Mouse (Mus musculus) megakaryocyte-erythroid progenitor cell, adult 5-6 weeks (primary cell): ENCODE data around the gene Nemp1. TPM values are rescaled to one million over a fixed set of nuclear protein-coding genes. Genes with fewer than 3 reads are reported as not detected.

ENCODE experiments used
- ATAC-seq: replicated peaks from 2 replicates; pipeline ENCODE4 v1.8.0; 2016; ENCODE audit warnings: mild to moderate bottlenecking, inconsistent platforms; ENCODE audit not compliant: severe bottlenecking, poor library complexity, low FRiP score, low TSS enrichment
- total RNA-seq, 2 experiments: library from RNA; stranded (forward) in 1 of 2; stranded (reverse) in 1 of 2; fragments of 200-1000, 215-1000 nt in 1 of 2; fragments of >200 nt in 1 of 2; fragmentation: Nextera tagmentation in 1 of 2; gene quantifications; 2 replicates each; pipeline ENCODE4 v1.2.3; 2014 to 2017

Nemp1 gene
- total RNA-seq (2014; fragmentation: Nextera tagmentation) (19.4 and 22.7 TPM in 2 replicates), total RNA-seq (2017) (17.6 and 35.2 TPM in 2 replicates)

- no peak for ATAC-seq
Observed at GRCm38 (mm10) chr10:127666501-127667268, at the start of gene Nemp1. Gene Nemp1 (plus strand): TSS chr10:127666901.

- ATAC-seq, result no peak
Observed at GRCm38 (mm10) chr10:127617294-127617693, 49.4 kb upstream of the Nemp1 start.

- ATAC-seq, result no peak
Observed at GRCm38 (mm10) chr10:127618173-127618572, 48.5 kb upstream of the Nemp1 start.

GRCm38 (mm10) chr10:127619119-127619721 is 47.5 kb upstream of the Nemp1 start:
- no peak for ATAC-seq

- ATAC-seq, result no peak
Observed at GRCm38 (mm10) chr10:127619941-127620405, 46.7 kb upstream of the Nemp1 start.

GRCm38 (mm10) chr10:127620406-127621190 is 46.1 kb upstream of the Nemp1 start, which contains the start of gene Lrp1:
Gene Lrp1 (minus strand): TSS chr10:127621148.
- no peak for ATAC-seq

GRCm38 (mm10) chr10:127621191-127622056 is 45.3 kb upstream of the Nemp1 start:
- peak; percentile 60 for ATAC-seq

GRCm38 (mm10) chr10:127622057-127622392 is 44.7 kb upstream of the Nemp1 start:
- peak; percentile 33; the same call in 1 of the 2 replicates for ATAC-seq

- no peak for ATAC-seq
Observed at GRCm38 (mm10) chr10:127622661-127623060, 44.0 kb upstream of the Nemp1 start.

- no peak for ATAC-seq
Observed at GRCm38 (mm10) chr10:127623439-127624216, 43.1 kb upstream of the Nemp1 start.

GRCm38 (mm10) chr10:127626433-127626832 is 40.3 kb upstream of the Nemp1 start:
- no peak for ATAC-seq

- no peak for ATAC-seq
Observed at GRCm38 (mm10) chr10:127631261-127632214, 35.2 kb upstream of the Nemp1 start.

GRCm38 (mm10) chr10:127632668-127633271 is 33.9 kb upstream of the Nemp1 start:
- ATAC-seq, result no peak

GRCm38 (mm10) chr10:127640421-127640820 is 26.3 kb upstream of the Nemp1 start:
- ATAC-seq, result no peak

GRCm38 (mm10) chr10:127641861-127642771 is 24.6 kb upstream of the Nemp1 start:
- peak; percentile 46 for ATAC-seq
